Mouse (Mus musculus) lung, postnatal 0 days (tissue): ENCODE results near the gene Pcgf6. TPM values are rescaled to one million over a fixed set of nuclear protein-coding genes. Genes with fewer than 3 reads are reported as not detected.

Experiments used
- ATAC-seq: fragments of 200-750 bp; cut with Nextera tagmentation; 2 replicates; pipeline ENCODE4 v1.8.0; 2017; ENCODE audit warnings: moderate library complexity
- DNase-seq: peaks from one replicate; pipeline ENCODE4 v3.0.0-alpha.2; 2016; ENCODE audit warnings: low spot score
- H3K27ac ChIP-seq: fragments of 300-500 bp; sonication (generic); 2 replicates; pipeline ENCODE4 v1.5.1; 2014; ENCODE audit warnings: antibody characterized with exemption, mild to moderate bottlenecking, low read length, mixed read lengths
- H3K27me3 ChIP-seq: fragments of 300-500 bp; sonication (generic); replicated peaks from 2 replicates; pipeline ENCODE4 v1.6.1; 2014; ENCODE audit warnings: low read length, mixed read lengths; ENCODE audit not compliant: insufficient read depth
- H3K36me3 ChIP-seq: fragments of 300-500 bp; sonication (generic); 2 replicates; pipeline ENCODE4 v1.6.1; 2014; ENCODE audit warnings: low read length, mixed read lengths; ENCODE audit not compliant: insufficient read depth
- H3K4me1 ChIP-seq: fragments of 300-500 bp; sonication (generic); 2 replicates; pipeline ENCODE4 v1.6.1; 2014; ENCODE audit warnings: antibody characterized with exemption, low read depth, low read length, mixed read lengths; ENCODE audit not compliant: insufficient read depth
- H3K4me2 ChIP-seq: fragments of 300-500 bp; sonication (generic); replicated peaks from 2 replicates; pipeline ENCODE4 v1.6.1; 2014; ENCODE audit warnings: low read depth, mild to moderate bottlenecking, low read length, moderate library complexity, mixed read lengths
- H3K4me3 ChIP-seq: fragments of 300-500 bp; sonication (generic); 2 replicates; pipeline ENCODE4 v1.5.1; 2014; ENCODE audit warnings: low read depth, low read length
- H3K9ac ChIP-seq: fragments of 300-500 bp; sonication (generic); replicated peaks from 2 replicates; pipeline ENCODE4 v1.6.1; 2014; ENCODE audit warnings: low read depth, mild to moderate bottlenecking
- H3K9me3 ChIP-seq: fragments of 300-500 bp; sonication (generic); 2 replicates; pipeline ENCODE4 v1.6.1; 2016; ENCODE audit warnings: low read length, mixed read lengths
- CTCF ChIP-seq: IDR thresholded peaks from 2 replicates; pipeline ENCODE4 v1.5.1; 2016; ENCODE audit warnings: antibody characterized with exemption, mild to moderate bottlenecking
- EP300 ChIP-seq: IDR thresholded peaks from 2 replicates; pipeline ENCODE4 v1.6.1; 2016; ENCODE audit warnings: antibody characterized with exemption, mild to moderate bottlenecking, control low read depth
- WGBS: fragments of 180-500 bp; shearing (Covaris S2); extraction: QIAGEN DNeasy Blood & Tissue Kit; methylation state at CpG from one replicate; pipeline ENCODE4 v1.1.7; 2014; 5-methylcytosine and 5-hydroxymethylcytosine counted together
- polyA plus RNA-seq: library from polyadenylated mRNA; unstranded; fragments of >200 nt; fragmentation: Nextera tagmentation; extraction: Ambion mirVana; gene quantifications from 2 replicates; pipeline ENCODE4 v1.2.1, GENCODE M21; 2015

The Pcgf6 gene
- polyA plus RNA-seq, 1 experiment from 2014 or later, result 6.8 TPM

- H3K4me1 ChIP-seq, result peaks cover 6% of the 10 kb centered on the region
- TF ChIP-seq CTCF (no peak), EP300 (no peak)
- H3K27ac ChIP-seq, result no peak overlapping the region
- no peak overlapping the region for H3K4me2 ChIP-seq
- 25% methylated on average over 6 of the region's 6 CpGs for WGBS
- peaks cover 25% of the 10 kb centered on the region for H3K27me3 ChIP-seq
- H3K9me3 ChIP-seq, result no peaks in the 10 kb centered on the region
- H3K9ac ChIP-seq, result no peak overlapping the region
- no peak overlapping the region for H3K4me3 ChIP-seq
- no peaks in the 10 kb centered on the region for H3K36me3 ChIP-seq
- DNase-seq (no peak), ATAC-seq (no peak)
These were observed 31.4 kb downstream of the Pcgf6 start for GRCm38 (mm10) chr19:47019326-47019725.

DNA sequence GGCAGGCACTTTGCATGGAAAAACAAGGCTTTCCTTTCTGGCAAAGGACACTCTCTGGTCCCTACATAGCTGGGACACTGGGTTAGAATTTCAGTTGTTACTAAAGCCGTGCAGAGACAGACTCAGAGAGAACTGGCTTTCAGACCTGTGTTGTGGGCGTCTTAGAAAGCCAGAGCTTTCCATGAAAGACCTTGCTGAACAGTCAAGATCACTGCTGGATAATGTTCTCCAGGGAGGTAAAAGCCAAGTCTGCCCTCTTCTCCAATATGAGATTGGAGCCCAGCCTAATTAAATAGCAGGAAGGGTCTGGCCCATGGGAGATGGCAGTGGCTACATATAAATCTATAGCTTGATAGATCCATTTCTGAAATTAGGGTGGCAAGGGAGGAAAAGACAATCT is 32.4 kb downstream of the Pcgf6 start:
- Histone ChIP-seq H3K4me3 (no peak overlapping the region), H3K27ac (no peak overlapping the region), H3K9ac (no peak overlapping the region), H3K27me3 (peaks cover 32% of the 10 kb centered on the region), H3K4me2 (no peak overlapping the region), H3K4me1 (peaks cover 8% of the 10 kb centered on the region), H3K36me3 (no peaks in the 10 kb centered on the region), H3K9me3 (no peaks in the 10 kb centered on the region)
- DNase-seq (no peak), ATAC-seq (no peak)
- TF ChIP-seq EP300 (no peak), CTCF (no peak)
- WGBS, result 59% methylated on average over 2 of the region's 2 CpGs

DNA sequence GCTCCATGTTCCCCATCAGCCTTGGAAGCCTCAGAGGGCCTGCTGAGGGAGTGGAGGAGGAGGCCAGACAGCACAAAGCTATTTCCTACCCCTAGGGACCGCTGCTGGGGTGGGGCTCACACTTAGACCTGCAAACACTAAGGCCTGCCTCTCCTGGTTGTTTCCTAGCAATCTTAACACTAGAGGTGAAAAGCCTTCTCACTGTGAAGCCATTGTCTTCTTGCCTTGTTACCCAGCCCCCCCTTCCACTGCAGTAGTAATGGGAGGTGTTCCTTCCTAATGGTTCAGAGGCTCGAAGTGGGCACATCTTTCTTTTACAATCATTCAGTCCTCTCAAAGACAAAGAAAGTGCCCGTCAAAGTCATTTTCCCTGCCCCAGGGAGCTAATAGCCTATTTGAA is 32.9 kb downstream of the Pcgf6 start:
- TF ChIP-seq EP300, result no peak
- TF ChIP-seq CTCF, result no peak
- WGBS, result 8% methylated on average over 3 of the region's 3 CpGs
- H3K36me3 ChIP-seq, result no peaks in the 10 kb centered on the region
- no peak overlapping the region for H3K4me3 ChIP-seq
- H3K4me1 ChIP-seq, result peaks cover 8% of the 10 kb centered on the region
- H3K27me3 ChIP-seq, result peaks cover 37% of the 10 kb centered on the region
- no peak overlapping the region for H3K27ac ChIP-seq
- H3K9me3 ChIP-seq, result no peaks in the 10 kb centered on the region
- DNase-seq, result no peak
- no peak overlapping the region for H3K9ac ChIP-seq
- no peak for ATAC-seq
- H3K4me2 ChIP-seq, result no peak overlapping the region

GRCm38 (mm10) chr19:47016487-47016886 is 34.2 kb downstream of the Pcgf6 start:
- peaks cover 43% of the 10 kb centered on the region for H3K27me3 ChIP-seq
- no peak overlapping the region for H3K9ac ChIP-seq
- no peak overlapping the region for H3K4me2 ChIP-seq
- no peak overlapping the region for H3K27ac ChIP-seq
- H3K9me3 ChIP-seq, result no peaks in the 10 kb centered on the region
- WGBS, result 0% methylated on average over 15 of the region's 15 CpGs
- ATAC-seq, result peak; percentile 48; the same call in 1 of the 2 replicates
- no peaks in the 10 kb centered on the region for H3K36me3 ChIP-seq
- peak; percentile 84 for DNase-seq
- H3K4me1 ChIP-seq, result peaks cover 8% of the 10 kb centered on the region
- no peak overlapping the region for H3K4me3 ChIP-seq
- no peak for TF ChIP-seq EP300
- no peak for TF ChIP-seq CTCF

GRCm38 (mm10) chr19:47015965-47016364 is 34.7 kb downstream of the Pcgf6 start:
- no peak overlapping the region for H3K4me2 ChIP-seq
- 5% methylated on average over 9 of the region's 9 CpGs for WGBS
- H3K4me3 ChIP-seq, result no peak overlapping the region
- no peaks in the 10 kb centered on the region for H3K36me3 ChIP-seq
- no peak for ATAC-seq
- H3K4me1 ChIP-seq, result peaks cover 8% of the 10 kb centered on the region
- no peak for TF ChIP-seq EP300
- no peak for TF ChIP-seq CTCF
- peaks cover 43% of the 10 kb centered on the region for H3K27me3 ChIP-seq
- DNase-seq, result no peak
- H3K27ac ChIP-seq, result no peak overlapping the region
- H3K9ac ChIP-seq, result no peak overlapping the region
- H3K9me3 ChIP-seq, result no peaks in the 10 kb centered on the region

DNA sequence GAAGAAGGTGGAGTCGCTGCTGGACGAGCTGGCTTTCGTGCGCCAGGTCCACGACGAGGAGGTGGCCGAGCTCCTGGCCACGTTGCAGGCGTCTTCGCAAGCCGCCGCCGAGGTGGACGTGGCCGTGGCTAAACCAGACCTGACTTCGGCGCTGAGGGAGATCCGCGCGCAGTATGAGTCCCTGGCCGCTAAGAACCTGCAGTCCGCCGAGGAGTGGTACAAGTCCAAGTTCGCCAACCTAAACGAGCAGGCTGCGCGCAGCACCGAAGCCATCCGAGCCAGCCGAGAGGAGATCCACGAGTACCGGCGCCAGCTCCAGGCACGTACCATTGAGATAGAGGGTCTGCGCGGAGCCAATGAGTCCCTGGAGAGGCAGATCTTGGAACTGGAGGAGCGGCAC is 35.3 kb downstream of the Pcgf6 start:
- H3K36me3 ChIP-seq, result no peaks in the 10 kb centered on the region
- ATAC-seq (no peak), DNase-seq (no peak)
- H3K9me3 ChIP-seq, result no peaks in the 10 kb centered on the region
- TF ChIP-seq CTCF, result no peak
- TF ChIP-seq EP300, result no peak
- H3K4me3 ChIP-seq, result peak overlapping the region; percentile 25
- whole genome bisulfite sequencing, result 2% methylated on average over 37 of the region's 37 CpGs
- H3K9ac ChIP-seq, result no peak overlapping the region
- H3K4me1 ChIP-seq, result peaks cover 8% of the 10 kb centered on the region
- H3K27me3 ChIP-seq, result peaks cover 43% of the 10 kb centered on the region
- peak overlapping the region; percentile 52 for H3K4me2 ChIP-seq
- no peak overlapping the region for H3K27ac ChIP-seq
